Mouse (Mus musculus): ENCODE data around the gene Krtap9-3.

- peak; percentile 53; the same call in 1 of the 2 replicates for TF ChIP-seq CTCF (IDR thresholded peaks at IDR 0.05; ENCODE audit: extremely low read depth, insufficient read depth, insufficient read length, insufficient replicate concordance)
- no peak for TF ChIP-seq POLR2A (IDR thresholded peaks at IDR 0.05; ENCODE audit: low read depth, low read length)
These were observed 23.8 kb downstream of the Krtap9-3 start for GRCm38 (mm10) chr11:99574106-99574505.
